Mouse (Mus musculus) layer of hippocampus, adult 2 months (tissue): ENCODE data around the gene Tacc3. TPM values are rescaled to one million over a fixed set of nuclear protein-coding genes. Genes with fewer than 3 reads are reported as not detected.
A peak's percentile ranks its signal among the peaks of the same experiment; 100 is the strongest.

Experiments used
- DNase-seq, 2 experiments: peaks; one replicate each; pipeline ENCODE4 v3.0.0; 2022; ENCODE audit warnings: low spot score in 2 of 2
- H3K27ac ChIP-seq: fragments of 200-600 bp; 2 replicates; pipeline ENCODE4 v1.8.1; 2022
- H3K4me3 ChIP-seq: fragments of 200-600 bp; 2 replicates; pipeline ENCODE4 v1.8.1; 2022; ENCODE audit warnings: mild to moderate bottlenecking
- CTCF ChIP-seq: fragments of 200-600 bp; conservative IDR thresholded peaks from 2 replicates; pipeline ENCODE4 v1.8.1; 2022; ENCODE audit warnings: antibody characterized with exemption, mild to moderate bottlenecking, moderate library complexity
- total RNA-seq, 2 experiments: library from RNA; stranded (reverse); gene quantifications; 2 replicates each; pipeline ENCODE4 v1.2.3; 2021

Tacc3 gene
- total RNA-seq, 2 experiments from 2014 or later: 5.7 to 7.9 TPM

DNA sequence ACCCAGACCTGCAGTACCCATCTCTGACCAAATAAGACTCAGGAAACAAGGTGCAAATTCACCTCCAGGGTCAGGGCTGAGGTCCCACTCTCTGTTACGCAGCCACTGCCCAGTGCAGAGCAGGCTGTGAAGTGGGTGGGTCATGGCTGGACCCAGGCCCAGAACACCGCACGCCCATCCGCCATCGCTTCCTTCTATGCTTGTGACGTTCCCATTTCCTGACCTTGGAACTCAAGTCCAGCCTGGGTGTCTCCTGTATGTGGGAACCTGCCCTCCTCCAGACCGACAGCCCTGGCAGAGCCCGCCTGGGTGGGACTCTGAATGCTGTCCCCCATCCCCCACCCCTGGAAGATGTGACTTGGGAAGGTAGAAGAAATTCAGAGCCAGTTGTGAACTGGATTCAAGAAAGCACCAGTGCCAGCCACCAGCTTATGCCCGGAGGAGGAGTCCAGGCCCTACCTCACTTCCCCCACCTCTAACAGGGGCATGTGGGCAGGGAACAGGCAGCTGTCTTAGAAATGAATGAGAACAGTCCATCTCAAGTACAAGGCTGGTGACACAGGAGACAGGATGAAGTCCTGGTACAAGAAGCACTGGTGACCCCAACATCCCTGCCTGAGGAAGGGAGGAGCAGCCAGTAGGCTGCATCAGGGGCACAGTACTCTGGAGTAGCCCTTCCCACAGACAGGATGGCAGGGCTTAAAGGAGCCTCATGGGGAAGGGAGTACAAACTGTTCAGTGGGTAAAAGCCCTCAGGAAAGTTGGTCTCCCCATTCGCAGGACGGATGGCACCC lies 32.1 kb downstream of the Tacc3 start:
- no peak for TF ChIP-seq CTCF
- no peak for DNase-seq

GRCm38 (mm10) chr5:33692393-33692792 lies 34.5 kb downstream of the Tacc3 start:
- DNase-seq: no peak
- no peak for TF ChIP-seq CTCF
- Histone ChIP-seq H3K27ac (peak overlapping the region; percentile 1; the same call in 1 of the 2 replicates), H3K4me3 (no peak overlapping the region)

More for the DNA sequence above, 32.1 kb downstream of the Tacc3 start:
- H3K4me3 ChIP-seq: no peak overlapping the region
- peak overlapping the region; percentile 67; the same call in 1 of the 2 replicates for H3K27ac ChIP-seq

DNA sequence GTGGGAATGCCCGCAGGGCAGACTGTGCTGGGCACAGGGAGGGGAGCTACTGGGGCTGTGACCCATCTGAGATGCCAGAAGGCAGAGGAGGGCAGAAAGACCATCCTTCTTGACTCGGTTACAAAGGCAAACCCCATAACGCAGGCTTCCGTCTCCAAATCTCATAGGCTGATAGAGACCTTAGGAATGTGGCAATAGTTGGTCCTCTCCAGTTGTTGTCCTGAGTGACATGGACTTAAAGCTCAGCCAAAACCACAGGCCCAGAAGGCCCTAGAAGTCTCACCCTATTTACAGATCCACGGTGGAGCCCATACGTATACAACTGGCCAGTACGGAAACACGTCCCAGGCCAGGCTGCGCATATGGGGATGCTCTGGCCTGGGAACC lies 36.5 kb downstream of the Tacc3 start:
- TF ChIP-seq CTCF: no peak
- DNase-seq: no peak
- no peak overlapping the region for H3K4me3 ChIP-seq
- no peak overlapping the region for H3K27ac ChIP-seq

DNA sequence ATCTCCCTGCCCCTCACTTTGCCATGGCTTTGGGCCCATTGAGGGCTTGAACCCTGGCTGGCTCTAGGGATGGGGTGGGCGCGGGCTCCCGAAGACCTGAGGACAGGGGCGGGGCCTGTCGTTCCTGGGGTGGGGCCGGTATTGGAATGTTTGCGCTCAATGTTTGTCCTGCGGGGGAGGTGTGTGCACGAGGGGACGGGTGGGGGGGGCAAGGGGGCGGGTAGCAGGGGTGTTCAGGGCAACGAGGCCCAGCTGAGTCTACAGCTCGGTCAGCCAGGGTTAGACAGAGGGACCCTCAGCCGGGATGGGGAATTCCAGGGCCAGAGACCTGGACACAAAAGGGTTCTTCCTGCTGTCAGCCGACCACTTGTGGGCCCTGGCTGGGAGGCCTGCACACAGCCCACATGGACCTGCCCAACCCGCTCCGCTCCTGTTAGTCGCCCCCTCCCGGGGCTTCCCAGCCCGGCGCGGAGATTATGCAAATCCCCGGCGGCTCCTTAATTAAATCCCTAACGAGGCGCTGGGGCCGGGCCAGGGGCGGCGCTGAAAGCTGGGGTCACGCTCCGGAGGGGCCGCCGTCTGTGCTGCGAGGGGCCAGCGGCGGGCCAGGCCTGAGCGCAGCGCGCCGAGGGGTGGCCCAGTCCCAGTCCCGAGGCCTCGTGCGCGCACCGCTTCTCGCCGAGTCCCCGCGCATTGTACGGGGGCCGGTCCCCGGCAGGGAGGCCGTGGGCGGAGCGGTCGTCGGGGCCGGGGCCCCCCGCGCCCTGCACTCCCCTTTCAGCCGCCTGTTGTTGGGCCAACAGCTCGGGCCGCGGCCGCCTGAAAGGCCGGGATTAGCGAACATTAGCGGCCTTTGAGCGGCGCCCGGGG lies 37.2 kb downstream of the Tacc3 start:
- TF ChIP-seq CTCF: no peak; the same call in 1 of the 2 replicates
- peak; percentile 52 to 79 for DNase-seq
- peak overlapping the region; percentile 51 for H3K4me3 ChIP-seq
- peak overlapping the region; percentile 67 for H3K27ac ChIP-seq

DNA sequence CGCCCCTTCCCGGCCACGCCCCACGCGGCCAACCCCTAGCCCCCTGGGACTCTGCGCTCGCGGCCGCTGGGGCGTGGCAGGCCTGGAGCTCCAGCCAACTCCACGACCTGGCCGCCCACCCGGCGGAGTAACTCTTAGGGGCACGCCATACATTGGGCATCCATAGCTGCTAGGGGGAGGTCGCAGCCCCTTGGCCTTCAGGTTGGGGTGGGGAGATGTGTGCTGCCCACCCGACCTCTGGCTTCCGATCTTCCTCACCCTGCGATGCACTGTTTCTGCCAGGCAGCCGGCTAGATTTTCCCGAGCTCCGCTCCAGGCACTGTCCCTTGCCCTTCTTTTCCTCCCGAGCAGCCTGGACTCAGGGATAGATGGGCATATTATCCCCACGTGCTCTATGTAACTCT lies 37.8 kb downstream of the Tacc3 start:
- no peak for TF ChIP-seq CTCF
- peak overlapping the region; percentile 67 for H3K27ac ChIP-seq
- DNase-seq: no peak
- peak overlapping the region; percentile 51 for H3K4me3 ChIP-seq

DNA sequence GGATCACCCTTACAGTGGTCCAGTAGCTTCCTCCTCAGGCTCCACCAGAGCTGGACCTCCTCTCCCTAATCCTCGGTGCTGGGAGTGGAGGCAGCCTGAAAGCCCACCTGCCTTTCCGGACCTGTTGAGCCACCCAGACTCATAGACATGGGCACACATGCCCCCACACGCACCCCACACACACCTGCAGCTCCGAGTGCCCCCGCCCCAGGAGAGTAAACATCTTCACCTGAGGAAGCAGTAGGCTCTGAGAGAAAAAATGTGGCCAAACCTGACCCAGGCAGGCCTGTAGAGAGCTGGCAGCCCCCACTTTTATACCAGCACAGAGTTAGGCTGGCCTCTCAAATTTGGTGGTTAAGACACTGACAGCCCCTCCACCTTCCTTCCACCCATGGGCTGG lies 38.5 kb downstream of the Tacc3 start:
- Histone ChIP-seq H3K27ac (no peak overlapping the region), H3K4me3 (no peak overlapping the region)
- no peak for TF ChIP-seq CTCF
- DNase-seq: no peak

DNA sequence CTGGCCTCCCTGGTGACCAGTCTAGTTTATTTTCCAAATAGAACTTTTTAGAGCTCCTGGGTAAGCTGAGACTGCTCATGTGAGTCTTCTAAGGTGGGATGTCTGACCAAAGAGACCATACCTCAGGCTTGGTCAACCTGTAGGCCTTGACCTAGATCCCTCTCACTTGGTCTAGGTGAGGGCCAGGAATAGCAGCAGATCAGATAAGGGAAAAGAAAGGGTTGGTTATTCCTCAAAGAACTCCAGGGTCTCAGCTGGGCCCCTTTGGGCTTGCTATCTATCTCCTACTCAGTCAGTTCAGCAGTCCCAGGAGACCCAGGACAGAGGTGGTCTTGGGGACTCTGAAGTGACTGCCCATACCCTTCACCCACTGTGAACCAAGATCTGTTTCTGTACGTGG lies 39.6 kb downstream of the Tacc3 start:
- TF ChIP-seq CTCF: no peak
- Histone ChIP-seq H3K4me3 (no peak overlapping the region), H3K27ac (peak overlapping the region; percentile 51; the same call in 1 of the 2 replicates)
- no peak for DNase-seq

DNA sequence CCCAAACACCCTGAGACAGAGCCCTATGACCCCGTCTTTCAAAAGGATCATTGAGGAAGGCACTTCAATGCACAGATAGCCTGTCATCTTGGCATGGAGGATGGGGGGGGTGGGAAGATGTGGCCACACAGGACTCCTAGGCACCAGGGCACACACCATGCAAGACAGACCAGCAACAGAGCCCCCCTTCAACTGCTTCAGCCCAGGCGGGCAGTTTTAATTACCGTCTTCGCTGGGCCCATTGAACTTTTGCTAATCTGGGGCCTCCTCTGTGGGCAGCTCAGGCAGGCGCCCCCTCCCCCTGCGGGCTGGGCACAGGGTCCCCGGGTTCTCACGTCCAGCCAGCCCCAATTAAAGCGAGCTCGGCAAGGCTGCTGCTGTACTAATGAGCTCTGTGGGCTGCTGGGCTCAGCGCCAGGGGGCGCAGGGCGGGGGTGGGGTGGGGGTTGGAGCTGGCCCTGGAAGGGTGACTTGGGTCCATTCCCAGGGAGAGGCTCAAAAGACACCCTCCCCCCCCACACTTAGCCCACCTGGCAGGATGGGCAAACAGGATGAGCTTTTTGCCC lies 40.1 kb downstream of the Tacc3 start:
- Histone ChIP-seq H3K27ac (peak overlapping the region; percentile 72), H3K4me3 (no peak overlapping the region)
- peak; percentile 56 to 81 for DNase-seq
- no peak for TF ChIP-seq CTCF

DNA sequence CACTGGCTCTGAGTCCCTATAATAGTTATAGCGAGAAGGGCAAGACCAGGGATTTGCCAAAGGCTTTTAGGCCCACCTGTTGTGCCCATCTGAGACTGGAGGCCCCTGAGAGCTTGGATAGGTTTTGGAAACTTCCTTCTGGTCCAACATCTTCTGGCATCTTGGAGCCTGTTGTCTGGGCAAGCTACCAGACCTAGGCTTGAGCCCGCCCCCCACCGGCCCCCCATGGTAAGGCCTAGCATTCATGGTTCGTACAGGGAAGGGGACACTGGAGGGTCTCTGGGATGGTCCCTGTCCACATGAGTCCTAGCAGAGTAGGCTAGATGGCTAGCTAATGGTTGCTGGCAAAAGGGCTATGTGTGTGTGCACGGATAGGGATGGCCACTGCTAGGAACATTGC lies 40.7 kb downstream of the Tacc3 start:
- Histone ChIP-seq H3K4me3 (no peak overlapping the region), H3K27ac (peak overlapping the region; percentile 72)
- no peak for TF ChIP-seq CTCF
- no peak for DNase-seq

- no peak for DNase-seq
- TF ChIP-seq CTCF: no peak
- H3K27ac ChIP-seq: peak overlapping the region; percentile 72; the same call in 1 of the 2 replicates
- no peak overlapping the region for H3K4me3 ChIP-seq
Observed at GRCm38 (mm10) chr5:33700010-33700409, 42.1 kb downstream of the Tacc3 start.

- H3K27ac ChIP-seq: no peak overlapping the region
- TF ChIP-seq CTCF: no peak
- no peak for DNase-seq
- no peak overlapping the region for H3K4me3 ChIP-seq
Observed at GRCm38 (mm10) chr5:33701832-33702231, 43.9 kb downstream of the Tacc3 start.

DNA sequence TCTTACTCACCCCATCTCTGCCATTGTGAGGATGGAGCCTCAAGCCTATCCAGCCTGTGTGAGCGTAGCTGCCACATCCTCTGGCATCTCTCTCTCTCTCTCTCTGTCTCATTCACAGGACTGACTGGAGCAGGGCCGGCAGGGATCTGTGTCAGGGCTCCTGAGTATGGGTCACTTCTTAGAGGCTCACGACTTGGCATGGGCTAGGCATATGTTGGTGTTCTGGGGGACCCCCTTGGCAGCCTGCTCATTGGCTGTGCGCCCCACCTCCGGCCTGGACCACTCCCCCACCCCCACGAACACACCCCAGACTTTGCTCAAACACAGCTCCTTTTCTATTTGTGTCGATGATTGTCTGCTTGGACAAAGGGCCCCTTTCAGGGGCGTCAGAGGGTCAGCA lies 46.1 kb downstream of the Tacc3 start:
- Histone ChIP-seq H3K4me3 (no peak overlapping the region), H3K27ac (peak overlapping the region; percentile 72; the same call in 1 of the 2 replicates)
- TF ChIP-seq CTCF: no peak
- no peak for DNase-seq
